Mouse (Mus musculus): ENCODE results near the gene Olfr1130. TPM values are rescaled to one million over a fixed set of nuclear protein-coding genes. Genes with fewer than 3 reads are reported as not detected.
"Not testable (repeated sequence)": the region's sequence is repeated elsewhere in the genome, so short reads cannot be mapped to it uniquely, and the experiment has no call there.

The Olfr1130 gene
- not detected for total RNA-seq (2021)
- long read RNA-seq, experiment 1 = 0 reads
- long read RNA-seq, experiment 2 = 0 reads

GRCm38 (mm10) chr2:87605912-87606311 is at the start of gene Olfr1130:
Gene Olfr1130, plus strand, starts transcription at chr2:87606212.
- intact Hi-C loops (cut with DNase I); DNase-seq (ENCODE audit: low spot score in 2 of 2): not testable (repeated sequence)

- intact Hi-C loops (cut with DNase I); DNase-seq (ENCODE audit: low spot score in 2 of 2): not testable (repeated sequence)
Measured at GRCm38 (mm10) chr2:87573602-87574001, 32.4 kb upstream of the Olfr1130 start, which contains the start of gene Olfr1129. Gene Olfr1129, plus strand, starts transcription at chr2:87573902.

- intact Hi-C loops (cut with DNase I) = no loop called here
- DNase-seq (ENCODE audit: low spot score in 2 of 2) = no peak
Measured at GRCm38 (mm10) chr2:87626804-87627203, 20.8 kb downstream of the Olfr1130 start, which contains the start of gene Olfr1131. Gene Olfr1131, plus strand, starts transcription at chr2:87627104.

GRCm38 (mm10) chr2:87637435-87637834 is 31.4 kb downstream of the Olfr1130 start, which contains the start of gene Olfr1132:
Gene Olfr1132, minus strand, starts transcription at chr2:87637535.
- intact Hi-C loops (cut with DNase I) = no loop called here
- DNase-seq (ENCODE audit: low spot score in 2 of 2) = no peak

- intact Hi-C loops (cut with DNase I) = no loop called here
- DNase-seq (ENCODE audit: low spot score in 2 of 2) = no peak
Measured at GRCm38 (mm10) chr2:87642441-87642840, 36.4 kb downstream of the Olfr1130 start.

GRCm38 (mm10) chr2:87647274-87647673 is 41.3 kb downstream of the Olfr1130 start, which contains the start of gene Olfr1133:
Gene Olfr1133, minus strand, starts transcription at chr2:87647374.
- DNase-seq (ENCODE audit: low spot score in 2 of 2) = no peak
- intact Hi-C loops (cut with DNase I) = no loop called here

GRCm38 (mm10) chr2:87658360-87658759 is 52.3 kb downstream of the Olfr1130 start, which contains the start of gene Olfr1134:
Gene Olfr1134, minus strand, starts transcription at chr2:87658460.
- intact Hi-C loops (cut with DNase I) = no loop called here
- DNase-seq (ENCODE audit: low spot score in 2 of 2) = no peak

Other genes with a start within 250 kb of the Olfr1130 start
- gene Olfr1121, start 236.3 kb upstream of the Olfr1130 start, total RNA-seq (2021) = not detected
- gene Olfr1122, start 220.4 kb upstream of the Olfr1130 start, total RNA-seq (2021) = under 1 TPM in 1 of 2 experiments, not detected in 1; 0.07 TPM
- not detected for gene Olfr1123, start 189.6 kb upstream of the Olfr1130 start, total RNA-seq (2021)
- gene Olfr1124, start 175.9 kb upstream of the Olfr1130 start, total RNA-seq (2021) = not detected
- gene Olfr1126, start 152.2 kb upstream of the Olfr1130 start, total RNA-seq (2021) = not detected
- gene Pramel7, start 109.1 kb upstream of the Olfr1130 start, total RNA-seq (2021) = not detected
- gene Pramel6, start 99.6 kb upstream of the Olfr1130 start, total RNA-seq (2021) = not detected
- not detected for gene Olfr153, start 74.4 kb upstream of the Olfr1130 start, total RNA-seq (2021)
- not detected for gene Olfr1128, start 60.7 kb upstream of the Olfr1130 start, total RNA-seq (2021)
- not detected for gene Olfr1129, start 32.3 kb upstream of the Olfr1130 start, total RNA-seq (2021)
- not detected for gene Olfr1131, start 20.9 kb downstream of the Olfr1130 start, total RNA-seq (2021)
- gene Olfr1132, start 31.3 kb downstream of the Olfr1130 start, total RNA-seq (2021) = not detected
- gene Olfr1133, start 41.2 kb downstream of the Olfr1130 start, total RNA-seq (2021) = not detected
- gene Olfr1134, start 52.2 kb downstream of the Olfr1130 start, total RNA-seq (2021) = not detected
- gene Olfr1135, start 67.5 kb downstream of the Olfr1130 start, total RNA-seq (2021) = not detected
- not detected for gene Olfr1136, start 87.7 kb downstream of the Olfr1130 start, total RNA-seq (2021)
- not detected for gene Olfr1137, start 107.0 kb downstream of the Olfr1130 start, total RNA-seq (2021)
- not detected for gene Olfr1138, start 133.8 kb downstream of the Olfr1130 start, total RNA-seq (2021)
- not detected for gene Olfr1140, start 137.5 kb downstream of the Olfr1130 start, total RNA-seq (2021)
- not detected for gene Olfr1141, start 147.8 kb downstream of the Olfr1130 start, total RNA-seq (2021)
- not detected for gene Olfr152, start 173.3 kb downstream of the Olfr1130 start, total RNA-seq (2021)
- not detected for gene Olfr1143, start 194.4 kb downstream of the Olfr1130 start, total RNA-seq (2021)
- not detected for gene Olfr1145, start 203.6 kb downstream of the Olfr1130 start, total RNA-seq (2021)
- not detected for gene Olfr1148, start 224.3 kb downstream of the Olfr1130 start, total RNA-seq (2021)
- gene Olfr1150-ps1, start 237.8 kb downstream of the Olfr1130 start, total RNA-seq (2021) = not detected
- not detected for gene Olfr1151, start 249.7 kb downstream of the Olfr1130 start, total RNA-seq (2021)